Mouse (Mus musculus) c-Kit-negative CD71-positive TER-119-positive erythroid progenitor cells, embryonic 14.5 days (primary cell): ENCODE measurements around the gene Sdk2.

Experiments
- DNase-seq: peaks from one replicate; pipeline ENCODE4 v3.0.0-alpha.2; 2013; ENCODE audit warnings: low read depth, low spot score

Gene Sdk2

DNA sequence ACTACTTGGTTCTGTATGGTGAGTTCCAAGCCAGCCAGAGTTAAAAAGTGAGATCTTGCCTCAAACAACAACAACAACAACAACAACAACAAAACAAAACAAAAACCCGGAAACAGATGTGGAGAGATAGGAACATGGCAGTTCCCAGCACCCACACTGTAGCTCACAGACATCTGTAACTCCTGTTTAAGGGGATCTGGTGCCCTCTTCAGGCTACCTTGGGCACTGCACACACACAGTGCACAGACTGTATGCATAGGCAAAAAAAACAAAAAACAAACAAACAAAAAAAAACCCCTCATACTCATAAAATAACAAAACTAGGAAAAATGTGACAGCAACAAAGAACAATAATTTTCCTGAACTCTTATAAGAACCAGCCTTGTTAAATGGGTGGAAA, 323.8 kb downstream of the Sdk2 start:
- DNase-seq: no peak

DNA sequence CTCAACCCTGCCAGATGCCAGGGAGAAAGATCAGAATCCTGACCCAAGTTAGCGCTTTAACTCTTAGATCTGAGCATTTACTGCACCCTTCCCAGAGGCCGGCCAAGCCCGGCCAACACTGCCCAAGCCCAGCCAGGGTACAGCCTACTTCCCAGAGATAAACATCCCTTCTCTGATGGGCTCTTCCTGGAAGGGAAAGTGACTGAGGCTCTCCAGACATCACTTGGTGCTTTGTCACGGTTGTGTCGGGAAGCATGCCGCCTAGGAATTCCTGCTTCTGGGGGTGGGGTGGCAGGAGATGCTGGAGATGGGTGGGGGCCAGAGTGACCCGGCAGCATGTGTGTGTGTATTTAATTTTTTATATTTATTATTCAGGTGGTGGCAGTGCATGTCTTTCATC, 326.7 kb downstream of the Sdk2 start:
- DNase-seq: no peak

DNA sequence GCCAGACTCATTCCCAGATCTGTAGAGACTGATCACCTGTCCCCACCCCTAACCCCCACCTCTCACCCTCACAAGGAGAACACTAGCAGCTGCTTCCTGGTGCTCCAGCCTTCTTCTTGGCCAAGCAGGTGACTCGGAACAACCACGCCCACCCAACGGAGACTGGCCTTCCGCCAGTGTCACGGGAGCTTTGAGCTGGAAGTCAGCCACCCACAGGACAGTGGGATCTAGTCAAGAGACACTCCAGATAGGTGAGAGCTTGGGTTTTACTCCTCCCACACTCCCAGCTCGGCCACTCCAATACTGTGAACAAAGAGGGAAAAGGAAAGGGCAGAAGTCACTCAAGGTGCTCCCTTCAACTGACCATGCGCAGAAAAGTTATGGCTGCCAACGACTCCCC, 327.6 kb downstream of the Sdk2 start:
- no peak for DNase-seq

DNA sequence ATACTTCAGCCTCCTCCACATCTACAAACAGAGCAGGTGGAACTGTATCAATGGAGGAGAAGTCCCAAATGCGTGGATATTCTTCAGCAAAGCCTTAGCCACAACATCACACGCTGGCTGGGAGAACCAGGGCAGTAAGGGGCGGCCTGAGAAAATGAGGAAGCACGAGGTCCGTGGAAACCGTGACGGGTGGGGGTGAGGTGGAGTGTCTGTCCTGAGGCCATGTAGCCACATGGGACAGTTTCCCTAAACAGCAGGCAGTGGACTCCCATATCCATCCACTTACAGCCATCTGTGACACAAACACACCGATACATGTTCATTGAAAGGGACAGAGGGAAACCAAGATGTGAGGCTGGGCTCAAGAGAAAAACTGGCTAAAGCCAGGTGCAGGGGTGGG, 328.9 kb downstream of the Sdk2 start:
- DNase-seq: no peak

DNA sequence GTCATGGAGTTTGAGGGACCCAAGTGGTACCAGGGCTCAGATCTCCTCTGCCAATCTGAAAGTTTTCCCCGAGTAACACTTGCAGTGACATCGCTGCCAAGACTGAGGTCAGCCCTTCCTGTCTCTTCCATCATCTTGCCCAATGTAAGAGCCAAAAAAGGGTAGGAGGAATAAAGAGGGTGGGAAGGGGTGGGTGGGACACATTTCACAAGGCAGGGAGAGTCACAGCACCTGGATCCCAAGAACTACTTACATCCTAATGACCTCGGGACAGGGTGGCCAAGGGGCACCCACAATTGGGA, 329.3 kb downstream of the Sdk2 start:
- no peak for DNase-seq

DNA sequence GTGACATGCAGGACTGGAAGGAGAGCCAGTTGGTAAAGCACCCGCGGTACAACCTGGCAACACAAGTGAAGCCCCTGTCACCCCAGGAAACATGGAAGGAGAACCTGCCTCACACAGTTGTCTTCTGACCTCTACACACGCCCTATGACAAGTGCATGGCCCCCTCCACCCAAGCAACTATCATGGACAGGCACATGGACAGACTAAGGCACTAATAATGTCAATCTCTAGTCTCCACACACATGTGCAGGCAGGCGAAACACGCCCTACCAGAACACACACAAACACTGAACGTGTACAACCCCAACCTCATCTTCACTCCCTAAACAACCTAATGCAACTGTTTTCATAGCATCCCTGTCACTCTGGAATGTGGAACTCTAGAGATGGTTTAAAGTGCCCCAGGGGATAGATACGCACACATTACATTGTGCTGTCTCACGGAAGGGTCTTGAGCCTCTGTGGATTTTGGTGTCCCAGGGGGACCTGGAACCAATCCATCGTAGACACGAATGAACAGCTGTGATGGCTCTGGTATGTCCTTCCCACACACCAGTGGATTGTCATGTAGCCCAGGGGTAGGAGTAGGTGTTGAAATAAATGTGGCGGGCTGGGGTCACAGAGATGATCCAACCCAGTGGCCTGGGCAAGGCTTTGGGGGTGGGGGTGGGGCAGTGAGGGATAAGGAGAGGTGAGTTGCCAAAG, 329.8 kb downstream of the Sdk2 start:
- no peak for DNase-seq

DNA sequence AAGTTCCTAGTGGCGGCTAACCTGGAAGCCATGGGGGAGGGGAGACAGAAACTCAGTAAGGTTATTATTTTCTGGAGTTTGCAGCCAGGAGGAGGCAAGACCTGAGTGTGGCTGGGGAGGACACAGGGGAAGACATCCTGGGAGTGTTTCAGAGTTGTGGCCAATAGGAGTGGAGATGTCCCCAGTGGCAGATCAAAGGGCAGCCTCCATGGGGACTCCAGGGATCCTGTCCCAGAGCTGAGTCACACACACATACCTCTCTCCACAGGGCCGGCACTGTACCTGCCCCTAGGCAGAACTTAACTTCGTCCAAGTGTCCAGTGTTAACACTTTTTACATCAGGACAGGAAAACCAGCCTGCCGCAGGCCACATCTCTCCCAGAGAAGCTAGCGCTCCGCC, 331.7 kb downstream of the Sdk2 start:
- DNase-seq: no peak

DNA sequence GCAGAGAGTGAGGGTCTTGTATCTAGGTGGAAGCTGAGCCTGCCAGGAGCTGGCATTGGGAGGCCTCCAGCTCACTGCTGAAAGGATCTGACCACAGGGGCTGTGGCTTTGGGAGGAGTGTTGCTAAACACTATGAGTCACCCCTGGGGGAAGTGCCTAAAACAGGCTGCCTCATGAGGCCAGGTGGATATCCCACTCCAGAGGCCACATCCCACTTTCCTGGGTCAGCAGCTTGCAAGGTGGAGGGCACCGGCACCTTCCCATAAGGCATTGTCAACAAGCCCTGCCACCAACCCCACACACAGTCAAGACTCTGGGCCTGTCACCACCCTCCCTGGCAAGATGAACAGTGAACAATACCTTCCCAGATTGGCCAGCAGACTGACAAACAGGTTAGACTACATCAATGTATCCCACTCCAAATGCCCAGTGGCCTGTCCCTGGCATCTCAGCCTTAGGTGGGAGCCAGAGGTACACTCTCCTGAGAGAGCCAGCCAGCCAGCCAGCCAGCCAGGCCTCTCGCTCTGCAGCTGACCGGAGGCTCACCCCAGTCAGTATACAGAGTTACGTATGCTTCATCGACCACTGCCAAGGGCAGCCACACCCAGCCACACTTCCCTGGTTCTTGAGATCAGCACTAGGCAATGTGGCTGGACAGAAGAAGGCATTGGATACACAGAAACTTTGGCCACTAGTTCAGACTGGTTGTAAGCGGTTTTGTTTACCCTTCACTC, 333.0 kb downstream of the Sdk2 start:
- no peak for DNase-seq

DNA sequence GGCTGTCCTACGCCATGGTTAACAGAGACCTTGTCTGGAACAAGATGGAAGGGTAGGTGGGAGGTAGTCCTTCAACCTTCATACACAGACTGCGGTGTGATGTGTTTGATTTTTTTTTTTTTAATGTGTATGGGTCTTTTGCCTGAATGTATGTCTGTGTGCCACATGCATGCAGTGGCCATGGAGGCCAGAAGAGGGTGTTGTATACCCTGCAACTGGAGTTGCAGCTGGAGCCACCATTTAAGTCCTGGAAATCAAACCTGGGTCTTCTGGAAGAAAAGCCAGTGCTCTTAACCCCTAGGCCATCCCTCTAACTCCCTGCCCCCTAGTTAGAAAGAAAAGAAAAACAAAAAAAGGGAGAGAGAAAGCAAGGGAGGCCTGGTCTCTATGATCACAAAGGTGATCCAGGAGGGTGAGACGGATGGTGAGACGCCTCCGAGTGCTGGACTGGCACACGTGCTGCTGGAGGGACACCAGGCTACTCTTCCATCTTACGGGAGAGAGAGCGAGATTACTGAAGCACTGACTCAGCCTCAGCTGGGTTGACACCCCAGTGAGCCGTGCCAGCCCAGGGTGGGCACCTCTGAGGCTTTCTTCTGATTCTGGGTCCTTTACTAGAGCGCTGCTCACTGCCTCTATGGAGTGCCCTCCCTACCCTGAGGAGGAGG, 334.8 kb downstream of the Sdk2 start:
- no peak for DNase-seq

DNA sequence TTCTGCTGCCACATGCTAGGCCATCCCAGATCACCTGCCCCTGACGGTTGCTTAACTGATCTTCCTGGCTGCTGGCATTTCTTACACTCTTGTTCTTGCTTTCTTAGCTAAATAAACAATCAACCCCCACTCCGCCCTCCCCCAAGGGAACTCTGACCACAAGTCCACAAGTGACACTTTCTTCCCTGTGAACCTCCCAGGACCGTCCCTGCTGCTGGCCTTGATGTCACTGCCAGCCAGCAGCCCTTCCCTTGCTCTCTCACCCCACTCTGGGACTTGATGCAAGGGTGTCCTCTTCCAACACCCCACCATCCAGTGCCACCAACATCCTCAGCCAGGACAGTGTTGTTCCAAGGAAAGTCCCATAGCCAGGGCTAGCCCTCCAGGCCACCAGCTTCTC, 336.0 kb downstream of the Sdk2 start:
- no peak for DNase-seq

DNA sequence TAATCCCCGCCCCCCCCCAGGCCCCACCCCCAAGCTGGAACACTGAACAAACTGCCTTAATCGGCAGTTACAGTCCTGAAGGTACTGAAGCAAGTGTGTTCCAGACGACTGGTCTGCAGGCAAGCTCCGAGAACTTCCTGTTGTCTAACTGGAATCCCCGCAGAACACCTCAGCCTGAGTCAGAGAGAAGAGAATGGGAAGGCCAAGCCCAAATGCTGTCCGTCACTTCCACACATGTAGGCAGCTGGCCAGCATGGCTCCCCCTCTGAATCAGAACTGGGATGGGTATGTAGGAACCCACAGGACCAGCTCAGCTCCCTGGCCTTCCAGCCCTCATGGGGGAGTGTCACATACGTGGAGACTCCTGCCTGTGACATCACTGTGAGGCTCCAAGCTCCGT, 336.9 kb downstream of the Sdk2 start:
- no peak for DNase-seq

DNA sequence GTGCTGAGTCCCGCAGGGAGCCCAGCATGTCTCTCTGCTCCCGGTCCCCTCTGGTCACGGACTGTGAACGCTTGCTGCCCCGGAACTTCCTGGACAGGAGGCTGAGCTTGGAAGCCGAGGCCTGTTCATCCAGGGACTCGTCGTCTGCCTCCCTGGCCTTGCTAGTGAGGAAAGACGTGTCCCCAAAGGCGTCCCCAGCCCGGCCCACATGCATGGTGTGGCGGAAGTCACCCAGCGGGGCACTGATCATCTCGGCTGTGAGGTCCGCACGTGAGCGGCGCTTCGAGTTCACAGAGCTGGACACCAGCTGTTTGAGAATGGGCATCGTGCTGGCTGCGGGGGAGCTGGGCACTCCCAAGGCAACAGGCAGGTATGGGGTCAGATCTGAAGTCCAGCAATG, 337.6 kb downstream of the Sdk2 start:
- no peak for DNase-seq

DNA sequence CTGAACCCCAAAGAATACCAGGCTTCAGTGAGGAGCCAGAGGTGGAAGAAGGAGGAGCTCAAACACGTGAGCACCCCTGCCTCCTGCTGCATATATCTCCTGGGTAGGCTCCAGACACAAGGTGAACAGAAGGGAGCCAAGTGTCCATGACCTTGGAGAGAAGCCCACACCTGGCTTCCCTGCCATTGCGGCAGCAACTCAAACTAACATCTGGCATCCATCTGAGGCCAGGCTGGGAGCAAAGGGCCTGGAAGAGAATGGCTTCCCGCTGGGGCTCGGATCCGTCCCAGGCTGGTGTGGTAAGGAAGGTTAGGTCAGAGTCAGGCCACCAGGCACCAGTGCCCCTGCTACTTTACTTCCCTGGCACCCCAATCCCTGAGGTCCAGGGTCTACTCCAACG, 338.9 kb downstream of the Sdk2 start:
- no peak for DNase-seq

DNA sequence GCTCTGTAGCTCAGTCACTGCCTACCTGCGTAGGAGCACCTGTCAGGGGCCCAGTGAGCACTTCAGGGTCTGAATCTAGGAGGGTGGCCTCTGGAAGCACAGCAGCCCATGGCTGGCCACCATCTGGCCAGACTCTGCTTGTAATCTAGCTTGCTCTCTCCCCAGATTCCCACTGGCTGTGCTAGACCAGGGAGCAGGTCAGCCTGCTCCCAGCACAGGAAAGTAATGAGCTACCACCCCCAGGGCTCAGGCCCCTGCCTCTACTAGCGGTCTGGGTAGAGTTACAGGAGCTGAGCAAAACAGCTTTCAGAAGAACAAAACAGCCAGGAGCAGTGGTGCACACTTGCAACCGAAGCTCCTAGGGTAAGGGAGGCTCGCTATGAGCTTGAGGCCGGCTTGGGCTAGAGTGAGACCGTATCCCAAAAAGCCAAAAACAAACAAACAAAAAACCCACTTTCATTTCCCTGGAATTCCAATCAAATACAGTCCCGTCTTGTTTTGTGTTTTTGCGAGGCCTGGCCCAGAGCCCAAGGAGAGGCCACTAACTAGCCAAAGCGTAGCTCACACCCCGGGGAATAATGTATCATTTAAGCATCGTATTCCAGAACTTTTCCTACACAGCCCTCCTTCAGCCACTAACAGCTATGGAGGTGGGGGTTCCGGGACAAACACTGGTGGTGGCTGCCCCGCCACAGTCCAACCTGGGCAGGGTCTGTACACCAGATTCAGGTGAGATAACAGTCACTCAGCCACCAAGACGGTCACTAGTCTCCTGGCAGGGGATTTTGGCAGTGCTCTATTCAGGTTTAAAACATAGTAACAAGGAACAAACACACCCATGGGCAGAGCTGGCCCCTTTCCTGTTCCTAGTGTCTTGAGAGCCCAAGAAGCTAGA, 339.6 kb downstream of the Sdk2 start:
- no peak for DNase-seq
